Mouse (Mus musculus) CD4-positive helper T cell, adult 2 months (primary cell): Measurements from ENCODE around the gene Mafg.
"Not testable (repeated sequence)": the region's sequence is repeated elsewhere in the genome, so short reads cannot be mapped to it uniquely, and the experiment has no call there.

Experiments used
- DNase-seq: peaks from one replicate; pipeline ENCODE4 v3.0.0-alpha.2; 2012; ENCODE audit warnings: low read depth, missing footprints, low spot score

Mafg gene

GRCm38 (mm10) chr11:120633520-120634343 lies at the start of gene Mafg:
Mafg (minus strand) TSS chr11:120633600.
- peak; percentile 94 for DNase-seq

- no peak for DNase-seq
These were observed 49.3 kb upstream of the Mafg start for GRCm38 (mm10) chr11:120682683-120683082.

DNA sequence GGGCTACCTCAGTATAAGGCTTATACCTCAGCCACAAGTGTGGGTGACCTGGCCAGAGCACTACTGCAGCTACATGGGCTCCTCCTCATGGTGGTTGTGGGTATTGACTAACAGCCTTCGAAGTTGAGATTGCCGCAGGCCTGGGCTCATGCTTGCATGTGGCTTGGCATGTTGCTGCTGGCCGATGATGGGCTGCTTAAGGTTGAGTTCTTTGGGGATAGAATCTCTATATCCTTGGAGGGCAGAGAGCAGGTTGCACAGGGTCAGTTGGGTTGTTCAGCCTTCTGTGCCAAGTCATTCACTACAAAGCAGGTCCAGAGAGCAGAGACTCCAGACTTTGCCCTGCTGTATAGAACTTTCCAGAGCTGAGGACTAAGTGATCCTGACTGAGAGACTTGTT lies 46.5 kb upstream of the Mafg start:
- peak; percentile 36 for DNase-seq

DNA sequence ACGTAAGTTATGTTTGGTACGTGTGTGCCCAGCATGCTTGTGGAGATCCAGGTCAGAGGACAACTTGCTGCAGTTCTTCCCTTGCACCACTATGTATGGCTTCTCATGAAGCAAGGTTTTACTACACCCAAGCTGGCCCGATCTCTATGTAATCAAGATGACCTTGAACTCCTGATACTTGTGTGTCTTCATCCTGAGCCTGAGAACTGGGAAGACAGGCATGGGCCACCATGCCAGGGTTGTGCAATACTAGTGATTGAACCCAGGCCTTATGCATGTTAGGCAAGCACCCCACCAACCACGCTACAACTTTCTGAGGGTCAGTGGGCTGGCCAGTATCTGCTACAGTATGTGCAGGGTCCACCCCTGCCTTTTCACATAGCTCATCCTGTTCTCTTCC lies 43.6 kb upstream of the Mafg start:
- no peak for DNase-seq

DNA sequence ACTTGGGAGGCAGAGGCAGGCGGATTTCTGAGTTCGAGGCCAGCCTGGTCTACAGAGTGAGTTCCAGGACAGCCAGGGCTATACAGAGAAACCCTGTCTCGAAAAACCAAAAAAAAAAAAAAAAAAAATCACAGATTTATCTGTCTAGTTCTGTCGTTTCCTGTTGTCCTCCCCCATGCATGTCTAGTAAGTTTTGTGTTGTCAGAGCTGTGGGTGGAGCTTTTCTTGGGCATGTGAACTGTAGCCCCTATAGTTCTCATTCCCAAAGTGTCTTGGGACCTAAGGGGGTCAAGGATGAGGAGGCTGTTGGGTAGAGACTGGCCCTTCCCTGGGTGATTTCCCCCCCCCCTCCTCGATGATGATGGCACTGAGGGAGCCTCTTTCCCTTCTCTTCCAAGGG lies 42.5 kb upstream of the Mafg start:
- not testable (repeated sequence) for DNase-seq

- DNase-seq, result no peak
These were observed 40.3 kb upstream of the Mafg start for GRCm38 (mm10) chr11:120673594-120674122.

GRCm38 (mm10) chr11:120672687-120673593 lies 39.5 kb upstream of the Mafg start, which contains the start of gene Aspscr1:
Aspscr1 (plus strand) TSS chr11:120672973.
- peak; percentile 97 for DNase-seq

DNA sequence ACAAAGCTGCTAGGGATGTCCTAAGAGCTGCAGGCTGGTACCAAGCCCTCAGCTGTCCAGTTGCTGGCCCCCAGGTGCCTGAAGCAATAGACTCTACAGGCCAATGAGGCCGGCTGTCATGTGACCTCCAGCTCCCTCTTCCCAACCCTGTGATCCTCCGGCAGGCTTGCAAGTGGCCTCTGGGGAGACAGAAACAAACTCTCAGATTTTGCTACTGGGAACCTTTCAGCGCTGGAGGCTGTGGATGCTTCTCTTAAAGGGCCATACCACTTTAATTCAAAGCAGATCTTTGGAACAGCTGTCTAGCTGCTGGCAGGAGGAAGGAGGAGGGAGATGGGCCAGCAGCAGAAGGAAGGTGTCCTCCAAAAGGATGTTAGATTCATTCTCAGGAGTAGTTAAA lies 33.2 kb upstream of the Mafg start:
- no peak for DNase-seq

DNA sequence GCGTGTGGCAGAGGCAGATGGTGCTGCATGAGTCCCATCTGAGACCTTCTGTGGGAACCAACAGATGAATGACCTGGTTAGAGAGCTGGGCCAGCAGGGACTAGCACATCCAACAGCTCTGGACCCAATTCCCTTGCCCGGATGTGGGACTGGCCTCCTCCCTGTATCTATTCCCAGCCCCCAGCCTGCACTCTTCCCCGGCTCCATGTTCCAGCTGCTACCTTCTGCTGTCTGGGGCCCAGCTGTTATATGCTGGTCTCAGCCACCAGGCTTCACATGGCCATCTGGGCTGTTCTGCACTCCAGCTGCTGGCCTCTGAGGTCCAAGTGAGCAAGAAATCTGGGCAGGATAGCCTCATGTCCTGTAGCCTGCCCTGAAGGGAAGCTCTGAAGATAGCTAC lies 32.0 kb upstream of the Mafg start:
- no peak for DNase-seq

- DNase-seq, result no peak
These were observed 30.3 kb upstream of the Mafg start for GRCm38 (mm10) chr11:120663714-120664113.

DNA sequence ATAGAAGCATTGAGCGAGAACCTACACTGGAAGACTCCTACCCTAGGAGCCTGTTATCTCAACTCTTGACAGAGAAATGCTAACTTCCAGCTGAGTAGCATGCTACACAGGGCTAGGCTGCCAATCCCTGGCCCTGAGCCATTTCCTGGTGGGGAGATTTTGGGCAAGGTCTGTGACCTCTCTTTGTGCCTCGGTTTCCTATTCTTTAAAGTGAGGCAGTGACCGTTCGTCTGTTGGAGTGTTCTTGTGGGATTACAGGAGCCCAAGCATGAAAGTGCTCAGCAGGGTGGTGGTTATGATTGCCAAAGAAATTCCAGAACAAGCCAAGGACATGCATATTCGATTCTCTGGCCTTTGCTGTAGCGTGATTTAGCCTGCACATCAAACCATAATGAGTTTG lies 29.4 kb upstream of the Mafg start:
- DNase-seq, result no peak

- no peak for DNase-seq
These were observed 27.7 kb upstream of the Mafg start, which contains the start of gene Notum for GRCm38 (mm10) chr11:120661076-120661460. Notum (minus strand) TSS chr11:120661175.

DNA sequence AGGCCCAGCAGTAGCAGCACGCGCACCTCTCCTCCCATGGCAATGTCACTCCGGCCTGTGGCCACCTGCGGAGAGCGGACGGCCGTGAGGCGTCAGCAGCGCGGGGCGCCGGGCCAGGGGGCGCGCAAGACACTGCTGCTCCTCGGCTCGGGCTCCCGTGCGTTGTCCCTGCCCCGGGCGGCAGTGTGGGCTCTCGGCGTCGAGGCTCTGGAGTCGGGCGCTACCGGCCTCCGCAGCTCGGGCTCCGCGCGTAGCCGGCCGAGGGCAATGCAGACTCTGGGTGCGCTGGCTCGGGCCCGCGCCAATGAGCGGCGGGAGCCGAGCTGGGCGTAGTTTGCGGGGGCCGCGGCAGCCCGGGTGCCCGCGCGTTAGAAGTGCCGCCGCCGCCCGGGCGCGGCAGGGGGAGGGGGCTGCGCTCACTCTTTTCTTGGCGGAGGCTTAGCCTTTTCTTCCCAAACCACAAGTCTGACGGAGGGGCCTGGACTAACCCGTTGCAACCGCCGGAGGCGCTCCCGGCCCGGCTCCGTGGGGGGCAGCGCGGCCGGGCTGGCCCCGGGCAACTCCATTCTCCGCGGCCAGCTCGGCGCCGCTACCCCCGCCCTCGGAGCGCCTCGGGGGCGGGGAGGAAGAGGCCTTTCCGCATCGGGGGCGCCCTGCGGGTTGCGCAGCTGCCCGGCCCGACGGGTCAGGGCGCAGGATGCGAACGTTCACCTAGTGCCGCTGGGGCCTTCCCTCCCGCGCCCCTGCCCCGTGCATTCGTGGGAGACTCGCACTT lies 27.1 kb upstream of the Mafg start:
- DNase-seq, result peak; percentile 30

DNA sequence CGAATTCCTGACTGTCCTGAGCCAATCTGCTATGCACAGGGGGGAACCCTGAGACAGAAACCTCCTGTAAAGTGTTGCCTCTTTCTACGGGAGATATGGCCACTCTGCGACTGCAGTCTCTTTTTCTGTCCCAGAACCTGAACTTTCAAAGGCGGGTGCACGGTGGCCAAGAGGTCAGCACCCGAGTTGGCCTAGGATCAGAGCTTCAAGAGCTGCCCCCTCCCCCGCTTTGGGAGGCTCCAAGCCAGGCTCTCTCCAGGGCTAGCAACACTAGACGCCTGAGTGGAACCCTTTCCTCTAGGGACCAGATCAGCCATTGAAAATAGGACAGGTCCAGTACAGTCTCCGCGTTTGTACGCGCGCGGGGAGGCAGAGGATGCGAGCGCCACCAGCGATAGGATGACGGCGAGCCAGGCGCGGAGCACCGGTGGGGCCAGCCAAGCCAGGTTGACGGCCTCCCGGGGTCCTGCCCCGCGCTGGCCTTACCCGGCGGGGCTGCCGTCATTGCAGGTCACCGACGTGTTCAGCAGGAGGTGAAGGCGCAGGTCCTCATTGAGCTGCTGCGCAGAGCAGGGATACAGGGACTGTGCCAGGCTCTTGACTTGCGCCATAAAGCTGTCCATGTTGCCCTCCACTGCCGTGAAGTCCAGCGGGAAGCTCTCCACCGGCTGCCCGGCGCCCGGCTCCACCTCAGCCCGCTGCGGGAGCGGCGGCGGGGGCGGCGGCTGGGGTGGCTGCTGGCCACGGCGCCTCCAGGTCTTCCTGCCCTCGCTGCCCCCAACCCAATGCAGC lies 26.3 kb upstream of the Mafg start:
- DNase-seq, result no peak

- DNase-seq, result peak; percentile 75
These were observed 25.5 kb upstream of the Mafg start for GRCm38 (mm10) chr11:120658876-120659410.

GRCm38 (mm10) chr11:120657301-120657700 lies 23.9 kb upstream of the Mafg start:
- DNase-seq, result no peak

DNA sequence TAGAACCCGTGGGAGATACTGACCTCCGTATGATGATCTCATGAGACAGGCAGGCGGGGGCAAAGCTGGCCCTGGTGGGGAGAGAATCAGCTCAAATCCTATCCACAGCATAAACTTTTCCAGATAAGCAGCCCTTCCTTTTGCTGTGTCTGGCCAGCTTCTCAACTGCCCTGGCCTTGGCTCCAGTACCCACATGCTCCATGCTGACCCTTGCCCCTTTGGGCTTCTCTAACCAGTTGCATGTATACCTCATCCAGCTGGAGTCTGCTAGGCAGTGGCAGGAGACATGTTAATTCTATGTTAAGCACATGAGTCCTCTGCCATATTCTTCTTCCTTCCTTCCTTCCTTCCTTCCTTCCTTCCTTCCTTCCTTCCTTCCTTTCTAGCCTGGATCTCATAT lies 21.3 kb upstream of the Mafg start:
- DNase-seq, result no peak

DNA sequence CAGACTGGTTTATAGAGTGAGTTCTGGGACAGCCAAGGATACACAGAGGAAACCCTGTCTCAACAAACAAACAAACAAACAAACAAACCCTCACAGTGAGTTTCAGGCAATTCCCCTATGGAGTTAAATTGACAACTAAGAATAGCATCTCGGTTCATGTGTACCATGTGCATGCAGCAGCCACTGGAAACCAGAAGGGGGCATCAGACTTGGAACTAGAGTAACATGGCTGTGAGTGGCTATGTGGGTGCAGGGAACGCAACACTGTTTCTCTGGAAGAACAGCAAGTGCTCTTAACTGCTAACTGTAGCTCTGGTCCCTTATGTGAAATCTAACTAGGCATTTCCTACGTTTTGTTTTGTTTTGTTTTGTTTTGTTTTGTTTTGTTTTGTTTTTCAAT lies 18.5 kb upstream of the Mafg start:
- no peak for DNase-seq

GRCm38 (mm10) chr11:120648001-120648476 lies 14.6 kb upstream of the Mafg start, which contains the start of gene Myadml2:
Myadml2 (minus strand) TSS chr11:120648158.
- DNase-seq, result no peak
